6 mouse cellular contexts compared by ENCODE assay signal in genomic region chr11:86314992-86315391, GRCm38 (mm10). TPM values are rescaled to one million over a fixed set of nuclear protein-coding genes. Genes with fewer than 3 reads are reported as not detected.
A peak's percentile ranks its signal among the peaks of the same experiment; 100 is the strongest.
DNase-seq lines count a peak whose midpoint lies in the region; ATAC-seq and TF ChIP-seq lines count a peak whose summit lies in the region.
"Not testable (repeated sequence)": the region's sequence is repeated elsewhere in the genome, so short reads cannot be mapped to it uniquely, and the experiment has no call there.

No protein-coding gene starts in this region.

- POLR2A ChIA-PET in Patski (lab: Charles Lee) = not testable (repeated sequence)

- not testable (repeated sequence) for H3K9me3 ChIP-seq in hindbrain, postnatal 0 days (ENCODE audit: low read length); liver, postnatal 0 days (ENCODE audit: low read length); midbrain, postnatal 0 days (ENCODE audit: low read length)

- H3K4me2 ChIP-seq in hindbrain, postnatal 0 days (ENCODE audit: low read depth, low read length); liver, postnatal 0 days (ENCODE audit: low read depth, low read length); midbrain, postnatal 0 days (ENCODE audit: low read depth, low read length, poor library complexity, severe bottlenecking): not testable (repeated sequence)

- CTCF ChIA-PET in Patski (lab: Charles Lee) = interaction anchor here (1.0 kb wide), 1 partner anchor 13 kb away, joined by 3 read pairs; no protein-coding TSS in a partner anchor

- not testable (repeated sequence) for H3K27ac ChIP-seq in hindbrain, postnatal 0 days; layer of hippocampus, adult 2 months; liver, postnatal 0 days (ENCODE audit: low read depth); midbrain, postnatal 0 days (ENCODE audit: low read depth, low read length)

- H3K27me3 ChIP-seq in Patski; hindbrain, postnatal 0 days (ENCODE audit: insufficient read depth, low read length); liver, postnatal 0 days (ENCODE audit: insufficient read depth, low read length); midbrain, postnatal 0 days (ENCODE audit: insufficient read depth, low read length): not testable (repeated sequence)

- not testable (repeated sequence) for ATAC-seq in Patski; hindbrain, postnatal 0 days; liver, postnatal 0 days; midbrain, postnatal 0 days (ENCODE audit: low FRiP score)

- H3K4me3 ChIP-seq in hindbrain, postnatal 0 days (ENCODE audit: low read length); layer of hippocampus, adult 2 months; liver, postnatal 0 days (ENCODE audit: low read depth, low read length); midbrain, postnatal 0 days (ENCODE audit: low read depth, low read length): not testable (repeated sequence)

- peak; percentile 39 for DNase-seq in 416B (ENCODE audit: low read depth)
- not testable (repeated sequence) for DNase-seq in Patski (ENCODE audit: low read depth, low spot score); hindbrain, postnatal 0 days (ENCODE audit: low spot score); layer of hippocampus, adult 2 months (ENCODE audit: low spot score in 2 of 2); liver, postnatal 0 days; midbrain, postnatal 0 days (ENCODE audit: low spot score)

- not testable (repeated sequence) for H3K4me1 ChIP-seq in hindbrain, postnatal 0 days (ENCODE audit: insufficient read depth, low read length); liver, postnatal 0 days (ENCODE audit: insufficient read depth); midbrain, postnatal 0 days (ENCODE audit: insufficient read depth, low read length)

- not testable (repeated sequence) for H3K36me3 ChIP-seq in hindbrain, postnatal 0 days (ENCODE audit: insufficient read depth, low read length); midbrain, postnatal 0 days (ENCODE audit: insufficient read depth, low read length)
- peaks cover 22% of the 10 kb centered on the region for H3K36me3 ChIP-seq in liver, postnatal 0 days (replicated peaks; ENCODE audit: insufficient read depth, low read length)

- 93% methylated on average over 3 of the region's 3 CpGs for WGBS in hindbrain, postnatal 0 days
- 71% methylated on average over 3 of the region's 3 CpGs for WGBS in liver, postnatal 0 days (ENCODE audit: insufficient replicate concordance)
- 85% methylated on average over 3 of the region's 3 CpGs for WGBS in midbrain, postnatal 0 days

- in situ Hi-C loops in Patski (cut with MboI; ENCODE audit: low pct_unique_long_range_greater_than_20kb) = not testable (repeated sequence)

- H3K9ac ChIP-seq in hindbrain, postnatal 0 days (replicated peaks; ENCODE audit: low read length); liver, postnatal 0 days (replicated peaks); midbrain, postnatal 0 days (replicated peaks; ENCODE audit: low read length, poor library complexity, severe bottlenecking): not testable (repeated sequence)

- not testable (repeated sequence) for TF ChIP-seq EP300 in liver, postnatal 0 days (IDR thresholded peaks at IDR 0.05; ENCODE audit: low read depth)

- TF ChIP-seq CTCF in Patski (IDR thresholded peaks at IDR 0.05) = peak; percentile 61
- peak; percentile 36; the same call in 1 of the 2 replicates for TF ChIP-seq CTCF in hindbrain, postnatal 0 days (IDR thresholded peaks at IDR 0.05; ENCODE audit: low read depth)
- peak; percentile 55 for TF ChIP-seq CTCF in layer of hippocampus, adult 2 months (conservative IDR thresholded peaks at IDR 0.05)
- TF ChIP-seq CTCF in liver, postnatal 0 days (IDR thresholded peaks at IDR 0.05; ENCODE audit: low read depth) = peak; percentile 37
- peak; percentile 48 for TF ChIP-seq CTCF in midbrain, postnatal 0 days (IDR thresholded peaks at IDR 0.05)

RNA-seq across cellular contexts. Expression of gene Med13, which starts 42.4 kb away (rescaled TPM):
- polyA plus RNA-seq in Patski (2021) = 27.4 TPM
- 55.0 and 59.7 TPM in 2 replicates for total RNA-seq in hindbrain, postnatal 0 days (2014; rRNA removed)
- polyA plus RNA-seq in hindbrain, postnatal 0 days (2015; fragmentation: Nextera tagmentation; extraction: Ambion mirVana) = 5.3 and 5.6 TPM in 2 replicates
- 10 to 100 TPM; 49.8 to 56.6 TPM for total RNA-seq in layer of hippocampus, adult 2 months (2021)
- polyA plus RNA-seq in liver, postnatal 0 days (2015; fragmentation: Nextera tagmentation; extraction: Ambion mirVana) = 2.9 and 3.6 TPM in 2 replicates
- 52.9 and 56.5 TPM in 2 replicates for total RNA-seq in midbrain, postnatal 0 days (2014; rRNA removed)
- 4.2 and 5.1 TPM in 2 replicates for polyA plus RNA-seq in midbrain, postnatal 0 days (2015; fragmentation: Nextera tagmentation; extraction: Ambion mirVana)

RNA-seq across cellular contexts. Expression of gene Ints2, which starts 57.6 kb away (rescaled TPM):
- polyA plus RNA-seq in Patski (2021) = 21.2 TPM
- total RNA-seq in hindbrain, postnatal 0 days (2014; rRNA removed) = 26.1 and 30.3 TPM in 2 replicates
- 11.6 and 14.2 TPM in 2 replicates for polyA plus RNA-seq in hindbrain, postnatal 0 days (2015; fragmentation: Nextera tagmentation; extraction: Ambion mirVana)
- total RNA-seq in layer of hippocampus, adult 2 months (2021) = 10 to 100 TPM; 24.9 to 28.8 TPM
- 2.3 and 3.5 TPM in 2 replicates for polyA plus RNA-seq in liver, postnatal 0 days (2015; fragmentation: Nextera tagmentation; extraction: Ambion mirVana)
- total RNA-seq in midbrain, postnatal 0 days (2014; rRNA removed) = 25.9 and 41.1 TPM in 2 replicates
- 9.3 and 11.9 TPM in 2 replicates for polyA plus RNA-seq in midbrain, postnatal 0 days (2015; fragmentation: Nextera tagmentation; extraction: Ambion mirVana)
